Mouse (Mus musculus) intestine, postnatal 0 days (tissue): ENCODE data around the gene Slc25a19. TPM values are rescaled to one million over a fixed set of nuclear protein-coding genes. Genes with fewer than 3 reads are reported as not detected.

Source experiments
- ATAC-seq: fragments of 200-750 bp; cut with Nextera tagmentation; 2 replicates; pipeline ENCODE4 v1.8.0; 2017; ENCODE audit warnings: mild to moderate bottlenecking, moderate TSS enrichment, moderate library complexity
- H3K27ac ChIP-seq: fragments of 300-500 bp; sonication (generic); 2 replicates; pipeline ENCODE4 v1.5.1; 2014; ENCODE audit warnings: mild to moderate bottlenecking, low read depth, low read length, moderate library complexity
- H3K27me3 ChIP-seq: fragments of 300-500 bp; sonication (generic); replicated peaks from 2 replicates; pipeline ENCODE4 v1.6.1; 2014; ENCODE audit warnings: low read length, mixed read lengths; ENCODE audit not compliant: control insufficient read depth, insufficient read depth
- H3K36me3 ChIP-seq: fragments of 300-500 bp; sonication (generic); 2 replicates; pipeline ENCODE4 v1.6.1; 2014; ENCODE audit warnings: mild to moderate bottlenecking, moderate library complexity; ENCODE audit not compliant: control insufficient read depth, insufficient read depth
- H3K4me1 ChIP-seq: fragments of 300-500 bp; sonication (generic); replicated peaks from 2 replicates; pipeline ENCODE4 v1.6.1; 2014; ENCODE audit warnings: antibody characterized with exemption, low read length, mixed read lengths; ENCODE audit not compliant: control insufficient read depth, insufficient read depth
- H3K4me2 ChIP-seq: fragments of 300-500 bp; sonication (generic); replicated peaks from 2 replicates; pipeline ENCODE4 v1.6.1; 2014; ENCODE audit warnings: low read depth, mild to moderate bottlenecking, moderate library complexity
- H3K4me3 ChIP-seq: fragments of 300-500 bp; sonication (generic); 2 replicates; pipeline ENCODE4 v1.5.1; 2014; ENCODE audit warnings: low read depth, low read length
- H3K9ac ChIP-seq: fragments of 300-500 bp; sonication (generic); 2 replicates; pipeline ENCODE4 v1.6.1; 2014; ENCODE audit warnings: mild to moderate bottlenecking, low read depth, low read length
- H3K9me3 ChIP-seq: fragments of 300-500 bp; sonication (generic); 2 replicates; pipeline ENCODE4 v1.6.1; 2016; ENCODE audit warnings: mixed run types; ENCODE audit not compliant: control insufficient read depth
- CTCF ChIP-seq: sonication (generic); IDR thresholded peaks from 2 replicates; pipeline ENCODE4 v1.5.1; 2016; ENCODE audit warnings: low read depth, mild to moderate bottlenecking, control low read depth, antibody characterized with exemption, moderate library complexity
- WGBS: fragments of 180-500 bp; shearing (Covaris S2); extraction: QIAGEN DNeasy Blood & Tissue Kit; methylation state at CpG from one replicate; pipeline ENCODE4 v1.1.7; 2014; 5-methylcytosine and 5-hydroxymethylcytosine counted together
- polyA plus RNA-seq: library from polyadenylated mRNA; unstranded; fragments of >200 nt; fragmentation: Nextera tagmentation; extraction: Ambion mirVana; gene quantifications from 2 replicates; pipeline ENCODE4 v1.2.1, GENCODE M21; 2015

The Slc25a19 gene
- polyA plus RNA-seq, 1 experiment from 2014 or later = 19.1 TPM

DNA sequence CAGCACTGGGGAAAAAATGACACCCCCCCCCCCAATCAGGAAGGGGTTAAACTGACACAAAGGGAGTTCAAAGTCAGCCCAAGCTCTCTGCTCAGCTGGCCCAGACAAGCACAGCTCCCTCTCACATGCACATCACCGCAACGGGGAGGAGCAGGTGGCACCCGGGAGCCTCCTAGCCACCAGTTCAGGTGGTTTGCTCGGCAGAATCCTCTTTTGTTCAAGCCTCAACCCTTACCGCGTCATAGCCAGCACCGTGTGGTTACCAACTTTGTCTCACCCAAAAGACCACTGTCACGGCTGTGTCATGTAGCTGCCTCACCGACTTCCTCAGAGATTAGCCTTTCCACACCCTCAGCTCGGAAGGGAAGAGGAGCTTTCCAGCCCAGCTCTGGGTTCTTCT is 15.2 kb upstream of the Slc25a19 start:
- no peak for TF ChIP-seq CTCF
- Histone ChIP-seq H3K9ac (no peak overlapping the region), H3K36me3 (peaks cover 35% of the 10 kb centered on the region), H3K27ac (no peak overlapping the region), H3K27me3 (no peaks in the 10 kb centered on the region), H3K4me3 (no peak overlapping the region), H3K4me1 (0 out of 2 replicates have a peak, but pooled peaks cover 3% of the 10 kb centered on the region), H3K9me3 (no peaks in the 10 kb centered on the region), H3K4me2 (no peak overlapping the region)
- WGBS = 77% methylated on average over 10 of the region's 10 CpGs
- ATAC-seq = no peak

DNA sequence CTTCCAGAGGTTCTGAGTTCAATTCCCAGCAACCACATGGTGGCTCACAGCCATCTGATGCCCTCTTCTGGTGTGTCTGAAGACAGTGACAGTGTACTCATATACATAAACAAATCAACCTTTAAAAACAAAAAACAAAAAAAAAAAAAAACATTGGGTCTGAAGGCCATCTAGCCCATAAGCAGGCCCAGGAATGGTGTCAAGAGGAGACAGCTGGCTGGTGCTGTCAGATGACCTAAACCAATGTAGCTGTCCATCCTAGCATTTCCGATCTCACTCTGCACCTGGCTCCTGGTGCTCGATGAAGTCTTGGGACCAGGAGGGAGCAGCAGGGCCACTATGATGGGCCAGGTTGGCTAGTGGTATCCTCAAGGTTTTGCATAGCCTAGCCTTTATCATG is 14.6 kb upstream of the Slc25a19 start:
- Histone ChIP-seq H3K4me1 (0 out of 2 replicates have a peak, but pooled peaks cover 3% of the 10 kb centered on the region), H3K4me3 (no peak overlapping the region), H3K27ac (no peak overlapping the region), H3K9ac (no peak overlapping the region), H3K9me3 (no peaks in the 10 kb centered on the region), H3K27me3 (no peaks in the 10 kb centered on the region), H3K36me3 (peaks cover 29% of the 10 kb centered on the region), H3K4me2 (no peak overlapping the region)
- no peak for TF ChIP-seq CTCF
- no peak for ATAC-seq
- 91% methylated on average over 2 of the region's 2 CpGs for WGBS

DNA sequence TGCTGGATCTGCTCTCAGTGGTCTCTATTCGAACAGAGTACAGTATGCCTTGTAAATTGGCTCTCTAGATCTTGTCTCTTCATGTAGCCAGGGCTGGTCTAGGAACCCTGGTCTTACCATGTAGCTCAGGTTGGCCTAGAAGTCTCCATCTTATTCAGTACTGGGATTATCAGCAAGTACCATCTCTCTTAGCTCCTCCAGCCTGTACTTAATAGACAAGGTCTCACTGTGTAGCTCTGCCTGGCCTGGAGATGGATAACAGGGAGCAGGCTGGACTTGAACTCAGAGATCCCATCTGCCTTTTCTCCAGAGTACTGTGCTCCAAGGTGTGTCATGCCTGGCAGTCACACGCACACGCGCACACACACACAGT is 13.6 kb upstream of the Slc25a19 start:
- WGBS = 88% methylated on average over 4 of the region's 4 CpGs
- Histone ChIP-seq H3K4me2 (no peak overlapping the region), H3K27me3 (no peaks in the 10 kb centered on the region), H3K9me3 (no peaks in the 10 kb centered on the region), H3K36me3 (peaks cover 25% of the 10 kb centered on the region), H3K27ac (no peak overlapping the region), H3K4me1 (0 out of 2 replicates have a peak, but pooled peaks cover 3% of the 10 kb centered on the region), H3K9ac (no peak overlapping the region), H3K4me3 (no peak overlapping the region)
- TF ChIP-seq CTCF = no peak
- ATAC-seq = no peak

DNA sequence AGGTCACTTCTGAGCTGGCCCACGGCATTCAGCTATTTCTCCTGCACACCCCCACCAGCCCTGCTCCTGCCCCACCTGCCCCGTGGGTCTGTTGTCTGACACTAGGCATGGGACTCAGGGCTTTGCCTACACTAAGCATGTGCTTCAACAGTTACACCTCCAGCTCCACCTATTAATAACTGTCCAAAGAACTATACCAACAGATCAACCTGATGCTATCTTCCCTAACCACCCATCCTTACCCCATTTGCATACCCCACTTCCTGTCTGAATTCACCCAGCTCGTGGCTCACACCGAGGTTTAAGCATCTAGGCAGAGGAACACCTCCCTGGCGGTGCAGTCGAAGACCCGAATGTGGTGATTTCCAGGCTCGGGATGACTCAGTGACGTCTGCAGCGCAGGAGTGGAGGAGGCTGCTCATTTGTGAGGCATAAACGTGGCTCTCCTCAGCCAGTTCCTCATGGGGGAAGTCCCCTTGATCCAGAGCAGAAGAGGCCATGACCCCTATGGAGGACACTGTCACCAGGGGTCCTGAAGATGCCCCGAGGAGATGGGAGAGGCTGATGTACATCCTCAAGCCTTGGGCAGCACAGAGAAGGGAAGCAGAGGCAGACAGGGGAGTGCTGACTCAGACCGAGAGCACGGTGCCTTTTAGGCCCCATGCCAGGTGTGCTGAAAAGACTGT is 13.0 kb upstream of the Slc25a19 start:
- H3K27ac ChIP-seq = no peak overlapping the region
- ATAC-seq = no peak
- no peak overlapping the region for H3K4me3 ChIP-seq

DNA sequence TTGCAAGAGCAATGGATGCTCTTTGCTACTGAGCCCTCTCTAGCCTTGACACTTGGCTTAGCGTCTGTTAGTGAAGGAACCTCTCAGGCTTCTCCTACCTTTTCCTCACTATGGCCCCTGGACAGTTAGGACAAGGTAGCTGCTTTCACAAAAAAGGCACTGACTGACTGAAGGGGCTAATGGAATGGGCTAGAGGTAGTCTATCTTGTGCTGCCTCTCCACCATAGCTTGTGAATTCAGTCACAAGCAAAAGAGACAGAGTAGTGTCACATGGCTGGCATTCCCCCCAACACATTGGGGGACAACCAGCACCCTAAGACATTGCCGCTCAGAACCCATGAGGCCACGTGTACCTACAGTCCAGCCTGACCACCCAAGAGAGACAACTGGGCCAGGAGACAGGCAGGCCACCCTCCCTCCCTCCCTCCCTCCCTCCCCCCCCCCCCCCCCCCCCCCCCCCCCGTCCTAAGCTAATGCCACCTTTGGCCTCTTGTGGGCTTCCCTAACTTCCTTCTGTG is 12.3 kb upstream of the Slc25a19 start:
- WGBS = 90% methylated on average over 3 of the region's 4 CpGs
- Histone ChIP-seq H3K27me3 (no peaks in the 10 kb centered on the region), H3K4me1 (0 out of 2 replicates have a peak, but pooled peaks cover 3% of the 10 kb centered on the region), H3K9ac (no peak overlapping the region), H3K36me3 (peaks cover 15% of the 10 kb centered on the region; the same call in 1 of the 2 replicates), H3K9me3 (no peaks in the 10 kb centered on the region), H3K4me2 (no peak overlapping the region), H3K4me3 (no peak overlapping the region), H3K27ac (no peak overlapping the region)
- no peak for ATAC-seq
- TF ChIP-seq CTCF = no peak

More for the DNA sequence above, 13.0 kb upstream of the Slc25a19 start:
- Histone ChIP-seq H3K4me1 (0 out of 2 replicates have a peak, but pooled peaks cover 3% of the 10 kb centered on the region), H3K9me3 (no peaks in the 10 kb centered on the region), H3K9ac (no peak overlapping the region), H3K36me3 (peaks cover 20% of the 10 kb centered on the region; the same call in 1 of the 2 replicates), H3K27me3 (no peaks in the 10 kb centered on the region), H3K4me2 (no peak overlapping the region)
- TF ChIP-seq CTCF = no peak
- 56% methylated on average over 14 of the region's 14 CpGs for WGBS

DNA sequence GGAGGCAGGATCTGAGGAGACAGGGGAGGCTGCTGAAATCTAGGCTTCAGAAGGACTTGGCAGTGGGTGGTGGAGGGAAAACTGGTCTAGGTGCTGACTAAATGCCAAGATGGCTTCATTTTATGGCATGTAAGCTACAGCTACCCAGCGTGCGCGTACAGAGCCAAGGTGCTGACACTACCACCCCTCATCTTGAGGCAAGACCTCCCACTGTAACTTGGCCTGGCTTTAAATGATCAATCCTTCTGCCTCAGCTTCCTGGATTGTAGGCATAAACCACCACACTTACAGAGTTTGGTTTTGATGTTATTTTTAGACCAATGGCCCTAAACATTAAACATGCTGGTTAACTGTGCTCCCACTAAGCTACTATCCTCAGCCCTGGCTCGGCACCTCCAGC is 11.4 kb upstream of the Slc25a19 start:
- H3K27ac ChIP-seq = no peak overlapping the region
- WGBS = 71% methylated on average over 4 of the region's 4 CpGs
- TF ChIP-seq CTCF = no peak
- no peak for ATAC-seq
- no peaks in the 10 kb centered on the region for H3K9me3 ChIP-seq
- H3K9ac ChIP-seq = no peak overlapping the region
- no peak overlapping the region for H3K4me2 ChIP-seq
- no peak overlapping the region for H3K4me3 ChIP-seq
- no peaks in the 10 kb centered on the region for H3K27me3 ChIP-seq
- peaks cover 12% of the 10 kb centered on the region; the same call in 1 of the 2 replicates for H3K36me3 ChIP-seq
- H3K4me1 ChIP-seq = 0 out of 2 replicates have a peak, but pooled peaks cover 3% of the 10 kb centered on the region
